Mouse (Mus musculus) forebrain, embryonic 12.5 days (tissue): ENCODE measurements around the gene Isyna1. TPM values are rescaled to one million over a fixed set of nuclear protein-coding genes. Genes with fewer than 3 reads are reported as not detected.
A peak's percentile ranks its signal among the peaks of the same experiment; 100 is the strongest.

ENCODE experiments used
- ATAC-seq: fragments of 200-750 bp; cut with Nextera tagmentation; 2 replicates; pipeline ENCODE4 v1.8.0; 2017; ENCODE audit warnings: moderate TSS enrichment; ENCODE audit not compliant: low FRiP score
- H3K27ac ChIP-seq: fragments of 300-500 bp; sonication (generic); 2 replicates; pipeline ENCODE4 v1.5.1; 2016; ENCODE audit warnings: mild to moderate bottlenecking
- H3K27me3 ChIP-seq: fragments of 300-500 bp; sonication (generic); 2 replicates; pipeline ENCODE4 v1.6.1; 2016; ENCODE audit warnings: mild to moderate bottlenecking
- H3K36me3 ChIP-seq: fragments of 300-500 bp; sonication (generic); replicated peaks from 2 replicates; pipeline ENCODE4 v1.6.1; 2016; ENCODE audit warnings: mild to moderate bottlenecking
- H3K4me1 ChIP-seq: fragments of 300-500 bp; sonication (generic); 2 replicates; pipeline ENCODE4 v1.6.1; 2016
- H3K4me2 ChIP-seq: fragments of 300-500 bp; sonication (generic); 2 replicates; pipeline ENCODE4 v1.6.1; 2016; ENCODE audit warnings: mild to moderate bottlenecking, moderate library complexity
- H3K4me3 ChIP-seq: fragments of 300-500 bp; sonication (generic); replicated peaks from 2 replicates; pipeline ENCODE4 v1.5.1; 2016; ENCODE audit warnings: mild to moderate bottlenecking
- H3K9ac ChIP-seq: fragments of 300-500 bp; sonication (generic); 2 replicates; pipeline ENCODE4 v1.6.1; 2016; ENCODE audit warnings: mild to moderate bottlenecking
- H3K9me3 ChIP-seq: fragments of 300-500 bp; sonication (generic); 2 replicates; pipeline ENCODE4 v1.6.1; 2016
- WGBS: fragments of 180-500 bp; shearing (Covaris S2); methylation state at CpG from one replicate; pipeline ENCODE4 v1.1.7; 2016; 5-methylcytosine and 5-hydroxymethylcytosine counted together
- polyA plus RNA-seq: library from polyadenylated mRNA; unstranded; fragments of >200 nt; fragmentation: Nextera tagmentation; extraction: Ambion mirVana; gene quantifications from 2 replicates; pipeline ENCODE4 v1.2.1, GENCODE M21; 2016

The Isyna1 gene
- polyA plus RNA-seq, 1 experiment from 2014 or later = 107 TPM

- Histone ChIP-seq H3K27ac (peak within 1 kb of the TSS; percentile 90), H3K9me3 (no peaks in the 10 kb centered on the region), H3K4me2 (peak within 1 kb of the TSS; percentile 92), H3K27me3 (peaks cover 19% of the 10 kb centered on the region; the same call in 1 of the 2 replicates), H3K36me3 (no peaks in the 10 kb centered on the region), H3K4me3 (peak within 1 kb of the TSS; percentile 88), H3K9ac (peak within 1 kb of the TSS; percentile 87), H3K4me1 (peaks cover 68% of the 10 kb centered on the region)
- ATAC-seq = peak; percentile 6; the same call in 1 of the 2 replicates
- WGBS = 6% methylated on average over 26 of the region's 26 CpGs
These were observed 14.7 kb downstream of the Isyna1 start, which contains the start of gene Ssbp4 for GRCm38 (mm10) chr8:70608749-70609367. Gene Ssbp4 (minus strand): TSS chr8:70608872.

- H3K9ac ChIP-seq = peak overlapping the region; percentile 59
- H3K4me2 ChIP-seq = peak overlapping the region; percentile 92
- H3K27ac ChIP-seq = peak overlapping the region; percentile 90
- H3K4me1 ChIP-seq = peaks cover 63% of the 10 kb centered on the region
- H3K36me3 ChIP-seq = no peaks in the 10 kb centered on the region
- no peaks in the 10 kb centered on the region for H3K9me3 ChIP-seq
- ATAC-seq = peak; percentile 40
- peak overlapping the region; percentile 44 for H3K4me3 ChIP-seq
- under 1% methylated on average over 33 of the region's 39 CpGs for WGBS
- peaks cover 19% of the 10 kb centered on the region; the same call in 1 of the 2 replicates for H3K27me3 ChIP-seq
These were observed 15.2 kb downstream of the Isyna1 start for GRCm38 (mm10) chr8:70609368-70609848.

GRCm38 (mm10) chr8:70609849-70610795 is 15.9 kb downstream of the Isyna1 start:
- H3K36me3 ChIP-seq = no peaks in the 10 kb centered on the region
- H3K27ac ChIP-seq = peak overlapping the region; percentile 90
- peak; percentile 56 for ATAC-seq
- H3K27me3 ChIP-seq = peaks cover 19% of the 10 kb centered on the region; the same call in 1 of the 2 replicates
- H3K9ac ChIP-seq = peak overlapping the region; percentile 59
- 1% methylated on average over 45 of the region's 45 CpGs for WGBS
- H3K4me3 ChIP-seq = peak overlapping the region; percentile 44
- peaks cover 55% of the 10 kb centered on the region for H3K4me1 ChIP-seq
- H3K9me3 ChIP-seq = no peaks in the 10 kb centered on the region
- peak overlapping the region; percentile 92 for H3K4me2 ChIP-seq

- H3K4me1 ChIP-seq = peaks cover 54% of the 10 kb centered on the region
- peak overlapping the region; percentile 44 for H3K4me3 ChIP-seq
- no peaks in the 10 kb centered on the region for H3K36me3 ChIP-seq
- under 1% methylated on average over 54 of the region's 54 CpGs for WGBS
- peak overlapping the region; percentile 90 for H3K27ac ChIP-seq
- peaks cover 19% of the 10 kb centered on the region; the same call in 1 of the 2 replicates for H3K27me3 ChIP-seq
- ATAC-seq = 0 out of 2 replicates have a peak, but pooled peaks have one; percentile 2
- H3K4me2 ChIP-seq = peak overlapping the region; percentile 92
- peak overlapping the region; percentile 58 for H3K9ac ChIP-seq
- H3K9me3 ChIP-seq = no peaks in the 10 kb centered on the region
These were observed 16.9 kb downstream of the Isyna1 start for GRCm38 (mm10) chr8:70610796-70611771.

GRCm38 (mm10) chr8:70611849-70612248 is 17.7 kb downstream of the Isyna1 start:
- Histone ChIP-seq H3K9ac (peak overlapping the region; percentile 58), H3K4me2 (peak overlapping the region; percentile 92), H3K4me1 (peaks cover 46% of the 10 kb centered on the region), H3K27me3 (peaks cover 19% of the 10 kb centered on the region; the same call in 1 of the 2 replicates), H3K27ac (peak overlapping the region; percentile 47; the same call in 1 of the 2 replicates), H3K36me3 (no peaks in the 10 kb centered on the region), H3K9me3 (no peaks in the 10 kb centered on the region), H3K4me3 (peak overlapping the region; percentile 44)
- ATAC-seq = 0 out of 2 replicates have a peak, but pooled peaks have one; percentile 2
- 1% methylated on average over 6 of the region's 6 CpGs for WGBS

- H3K4me2 ChIP-seq = no peak overlapping the region
- no peak overlapping the region for H3K4me3 ChIP-seq
- H3K27ac ChIP-seq = no peak overlapping the region
- H3K36me3 ChIP-seq = no peaks in the 10 kb centered on the region
- no peak overlapping the region for H3K9ac ChIP-seq
- no peak for ATAC-seq
- 26% methylated on average over 1 of the region's 1 CpGs for WGBS
- no peaks in the 10 kb centered on the region for H3K9me3 ChIP-seq
- H3K27me3 ChIP-seq = peaks cover 14% of the 10 kb centered on the region; the same call in 1 of the 2 replicates
- peaks cover 40% of the 10 kb centered on the region for H3K4me1 ChIP-seq
These were observed 19.6 kb downstream of the Isyna1 start for GRCm38 (mm10) chr8:70613763-70614162.

- no peak for ATAC-seq
- no peak overlapping the region for H3K27ac ChIP-seq
- H3K4me2 ChIP-seq = no peak overlapping the region
- 77% methylated on average over 5 of the region's 5 CpGs for WGBS
- peaks cover 8% of the 10 kb centered on the region; the same call in 1 of the 2 replicates for H3K27me3 ChIP-seq
- H3K9ac ChIP-seq = no peak overlapping the region
- H3K4me3 ChIP-seq = no peak overlapping the region
- H3K9me3 ChIP-seq = no peaks in the 10 kb centered on the region
- peaks cover 36% of the 10 kb centered on the region for H3K4me1 ChIP-seq
- no peaks in the 10 kb centered on the region for H3K36me3 ChIP-seq
These were observed 20.3 kb downstream of the Isyna1 start for GRCm38 (mm10) chr8:70614469-70614868.

GRCm38 (mm10) chr8:70615281-70615680 is 21.1 kb downstream of the Isyna1 start:
- Histone ChIP-seq H3K4me2 (no peak overlapping the region), H3K4me1 (peaks cover 28% of the 10 kb centered on the region), H3K9ac (no peak overlapping the region), H3K27ac (no peak overlapping the region), H3K36me3 (no peaks in the 10 kb centered on the region), H3K9me3 (no peaks in the 10 kb centered on the region), H3K27me3 (peaks cover 9% of the 10 kb centered on the region), H3K4me3 (no peak overlapping the region)
- no peak for ATAC-seq
- 89% methylated on average over 8 of the region's 8 CpGs for WGBS

- no peaks in the 10 kb centered on the region for H3K9me3 ChIP-seq
- peaks cover 23% of the 10 kb centered on the region for H3K4me1 ChIP-seq
- H3K27ac ChIP-seq = no peak within 1 kb of the TSS
- 89% methylated on average over 3 of the region's 3 CpGs for WGBS
- peaks cover 14% of the 10 kb centered on the region for H3K27me3 ChIP-seq
- H3K36me3 ChIP-seq = no peaks in the 10 kb centered on the region
- no peak for ATAC-seq
- no peak within 1 kb of the TSS for H3K9ac ChIP-seq
- H3K4me2 ChIP-seq = no peak within 1 kb of the TSS
- no peak within 1 kb of the TSS for H3K4me3 ChIP-seq
These were observed 21.7 kb downstream of the Isyna1 start, which contains the start of gene Lrrc25 for GRCm38 (mm10) chr8:70615894-70616293. Gene Lrrc25 (plus strand): TSS chr8:70616155.

GRCm38 (mm10) chr8:70616645-70617044 is 22.5 kb downstream of the Isyna1 start:
- 64% methylated on average over 11 of the region's 11 CpGs for WGBS
- H3K27ac ChIP-seq = no peak overlapping the region
- no peaks in the 10 kb centered on the region for H3K36me3 ChIP-seq
- no peak overlapping the region for H3K4me2 ChIP-seq
- peaks cover 16% of the 10 kb centered on the region for H3K27me3 ChIP-seq
- no peak overlapping the region for H3K9ac ChIP-seq
- H3K4me1 ChIP-seq = peaks cover 15% of the 10 kb centered on the region
- H3K9me3 ChIP-seq = no peaks in the 10 kb centered on the region
- ATAC-seq = no peak
- H3K4me3 ChIP-seq = no peak overlapping the region

- Histone ChIP-seq H3K27me3 (peaks cover 29% of the 10 kb centered on the region), H3K4me1 (peaks cover 14% of the 10 kb centered on the region), H3K9me3 (no peaks in the 10 kb centered on the region), H3K4me3 (no peak overlapping the region), H3K27ac (no peak overlapping the region), H3K36me3 (no peaks in the 10 kb centered on the region), H3K4me2 (no peak overlapping the region), H3K9ac (no peak overlapping the region)
- 82% methylated on average over 11 of the region's 11 CpGs for WGBS
- no peak for ATAC-seq
These were observed 23.8 kb downstream of the Isyna1 start for GRCm38 (mm10) chr8:70617985-70618384.
